Mouse (Mus musculus): ENCODE data around the gene Wipf2. TPM values are rescaled to one million over a fixed set of nuclear protein-coding genes. Genes with fewer than 3 reads are reported as not detected.

Wipf2 gene
- polyA plus RNA-seq, 1 experiment from 2014 or later: 6.3 TPM

DNA sequence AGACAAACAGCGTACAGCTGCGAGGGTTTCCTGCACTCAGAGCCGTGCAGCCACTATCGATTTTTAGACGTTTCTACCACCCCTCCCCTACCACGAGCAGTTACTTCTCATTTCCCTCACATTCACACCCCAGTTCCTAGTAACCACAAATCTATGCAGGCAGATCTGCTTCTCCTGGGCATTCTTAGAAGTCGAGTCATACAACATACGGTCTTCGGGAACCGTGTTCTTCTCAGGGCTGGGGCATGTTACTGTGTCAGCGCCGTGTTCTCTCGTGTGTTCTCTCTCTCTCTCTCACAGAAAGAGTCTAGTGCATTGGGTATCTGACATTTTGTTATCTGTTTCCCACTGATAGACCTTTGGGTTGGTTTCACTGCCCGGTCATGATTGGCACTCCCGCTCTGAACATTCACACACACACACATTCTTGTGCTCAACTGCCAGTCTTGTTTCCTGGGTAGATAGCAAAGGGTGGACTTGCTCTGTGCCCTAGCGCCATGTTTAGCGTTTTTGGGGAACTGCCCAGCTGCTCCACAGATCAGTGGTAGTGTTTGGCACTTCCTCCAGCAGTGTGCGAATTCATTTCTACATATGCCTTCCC, 84.6 kb downstream of the Wipf2 start:
- DNase-seq (ENCODE audit: low spot score) (no peak), ATAC-seq (ENCODE audit: insufficient number of reproducible peaks, low FRiP score, low TSS enrichment, low read depth) (no peak)
- H3K9me3 ChIP-seq (ENCODE audit: control insufficient read depth, low read length): no peaks in the 10 kb centered on the region
- 86% methylated on average over 18 of the region's 18 CpGs for WGBS
- H3K4me1 ChIP-seq (ENCODE audit: control insufficient read depth, insufficient read depth, low read length): peaks cover 43% of the 10 kb centered on the region
- H3K27me3 ChIP-seq (ENCODE audit: control insufficient read depth, insufficient read depth, low read length): no peaks in the 10 kb centered on the region
- no peak overlapping the region for H3K27ac ChIP-seq (replicated peaks; ENCODE audit: low read depth, low read length)
- no peak overlapping the region for H3K4me2 ChIP-seq (ENCODE audit: low read depth, severe bottlenecking)
- H3K9ac ChIP-seq (ENCODE audit: low read length): no peak overlapping the region
- no peak overlapping the region for H3K4me3 ChIP-seq (ENCODE audit: low read depth, low read length)
- H3K36me3 ChIP-seq (ENCODE audit: control insufficient read depth, insufficient read depth, low read length): peaks cover 13% of the 10 kb centered on the region

- no peak for ATAC-seq (ENCODE audit: insufficient number of reproducible peaks, low FRiP score, low TSS enrichment, low read depth)
- no peak overlapping the region for H3K9ac ChIP-seq (ENCODE audit: low read length)
Observed at GRCm38 (mm10) chr11:98949242-98949957, 86.0 kb downstream of the Wipf2 start.

DNA sequence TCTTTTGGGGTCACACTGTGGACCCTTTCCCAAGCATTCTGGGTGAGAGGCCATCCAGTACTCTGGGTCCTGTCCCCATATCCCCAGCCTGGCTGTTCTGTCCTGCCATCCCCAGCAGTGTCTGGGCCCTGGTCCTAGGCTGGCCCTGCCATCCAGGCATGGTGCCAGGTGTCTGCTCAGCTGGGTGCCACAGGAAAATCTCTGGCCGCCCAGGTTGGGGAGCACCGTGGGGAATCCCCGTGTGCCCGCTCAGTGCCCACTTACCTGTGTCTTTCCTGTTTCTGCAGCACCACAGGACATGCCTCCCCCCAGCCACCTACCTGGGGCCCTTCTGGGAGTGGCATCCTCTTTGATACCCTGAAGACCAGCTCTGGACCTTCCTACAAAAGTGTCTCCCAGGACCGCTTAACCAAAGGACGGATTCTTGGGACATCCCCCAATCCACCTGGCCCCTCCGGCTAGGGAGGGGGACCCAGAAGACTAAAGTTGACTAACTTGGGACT, 86.6 kb downstream of the Wipf2 start:
- no peak overlapping the region for H3K4me3 ChIP-seq (ENCODE audit: low read depth, low read length)
- H3K4me2 ChIP-seq (ENCODE audit: low read depth, severe bottlenecking): no peak overlapping the region
- H3K4me1 ChIP-seq (ENCODE audit: control insufficient read depth, insufficient read depth, low read length): peaks cover 42% of the 10 kb centered on the region
- peaks cover 13% of the 10 kb centered on the region for H3K36me3 ChIP-seq (ENCODE audit: control insufficient read depth, insufficient read depth, low read length)
- H3K9me3 ChIP-seq (ENCODE audit: control insufficient read depth, low read length): no peaks in the 10 kb centered on the region
- no peaks in the 10 kb centered on the region for H3K27me3 ChIP-seq (ENCODE audit: control insufficient read depth, insufficient read depth, low read length)
- no peak overlapping the region for H3K9ac ChIP-seq (ENCODE audit: low read length)
- WGBS: 87% methylated on average over 7 of the region's 7 CpGs
- no peak overlapping the region for H3K27ac ChIP-seq (replicated peaks; ENCODE audit: low read depth, low read length)
- no peak for ATAC-seq (ENCODE audit: insufficient number of reproducible peaks, low FRiP score, low TSS enrichment, low read depth)
- DNase-seq (ENCODE audit: low spot score): no peak

More at GRCm38 (mm10) chr11:98949242-98949957, 86.0 kb downstream of the Wipf2 start:
- no peak for DNase-seq (ENCODE audit: low spot score)
- H3K36me3 ChIP-seq (ENCODE audit: control insufficient read depth, insufficient read depth, low read length): peaks cover 13% of the 10 kb centered on the region
- no peaks in the 10 kb centered on the region for H3K27me3 ChIP-seq (ENCODE audit: control insufficient read depth, insufficient read depth, low read length)
- H3K4me1 ChIP-seq (ENCODE audit: control insufficient read depth, insufficient read depth, low read length): peaks cover 42% of the 10 kb centered on the region
- H3K9me3 ChIP-seq (ENCODE audit: control insufficient read depth, low read length): no peaks in the 10 kb centered on the region
- no peak overlapping the region for H3K4me3 ChIP-seq (ENCODE audit: low read depth, low read length)
- no peak overlapping the region for H3K4me2 ChIP-seq (ENCODE audit: low read depth, severe bottlenecking)
- WGBS: 77% methylated on average over 12 of the region's 12 CpGs
- no peak overlapping the region for H3K27ac ChIP-seq (replicated peaks; ENCODE audit: low read depth, low read length)

DNA sequence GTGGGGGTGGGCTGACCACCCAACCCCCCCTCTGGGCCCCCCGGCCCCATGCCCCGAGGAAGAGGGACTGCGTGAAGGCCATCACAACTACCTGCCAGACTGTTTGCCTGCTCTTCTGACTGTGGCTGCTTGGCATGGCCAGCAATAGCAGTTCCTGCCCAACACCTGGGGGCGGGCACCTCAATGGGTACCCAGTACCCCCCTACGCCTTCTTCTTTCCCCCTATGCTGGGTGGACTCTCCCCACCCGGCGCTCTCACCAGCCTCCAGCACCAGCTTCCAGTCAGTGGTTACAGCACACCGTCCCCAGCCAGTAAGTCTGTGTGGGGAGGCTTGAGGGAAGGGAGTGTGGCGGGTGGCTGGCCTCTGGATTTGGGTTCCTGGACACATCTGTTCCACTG, 87.0 kb downstream of the Wipf2 start:
- no peak overlapping the region for H3K4me3 ChIP-seq (ENCODE audit: low read depth, low read length)
- ATAC-seq (ENCODE audit: insufficient number of reproducible peaks, low FRiP score, low TSS enrichment, low read depth) (no peak), DNase-seq (ENCODE audit: low spot score) (no peak)
- no peak overlapping the region for H3K9ac ChIP-seq (ENCODE audit: low read length)
- peaks cover 13% of the 10 kb centered on the region for H3K36me3 ChIP-seq (ENCODE audit: control insufficient read depth, insufficient read depth, low read length)
- H3K9me3 ChIP-seq (ENCODE audit: control insufficient read depth, low read length): no peaks in the 10 kb centered on the region
- peaks cover 42% of the 10 kb centered on the region for H3K4me1 ChIP-seq (ENCODE audit: control insufficient read depth, insufficient read depth, low read length)
- H3K27me3 ChIP-seq (ENCODE audit: control insufficient read depth, insufficient read depth, low read length): no peaks in the 10 kb centered on the region
- 85% methylated on average over 9 of the region's 9 CpGs for WGBS
- no peak overlapping the region for H3K27ac ChIP-seq (replicated peaks; ENCODE audit: low read depth, low read length)
- no peak overlapping the region for H3K4me2 ChIP-seq (ENCODE audit: low read depth, severe bottlenecking)

GRCm38 (mm10) chr11:98951026-98951906, 87.8 kb downstream of the Wipf2 start:
- WGBS: 79% methylated on average over 16 of the region's 16 CpGs
- Histone ChIP-seq H3K9ac (ENCODE audit: low read length) (0 out of 2 replicates have a peak overlapping the region, but pooled peaks have one; percentile 30), H3K4me3 (ENCODE audit: low read depth, low read length) (no peak overlapping the region), H3K4me1 (ENCODE audit: control insufficient read depth, insufficient read depth, low read length) (peaks cover 43% of the 10 kb centered on the region), H3K27ac (replicated peaks; ENCODE audit: low read depth, low read length) (no peak overlapping the region), H3K9me3 (ENCODE audit: control insufficient read depth, low read length) (no peaks in the 10 kb centered on the region), H3K4me2 (ENCODE audit: low read depth, severe bottlenecking) (no peak overlapping the region), H3K36me3 (ENCODE audit: control insufficient read depth, insufficient read depth, low read length) (peaks cover 13% of the 10 kb centered on the region), H3K27me3 (ENCODE audit: control insufficient read depth, insufficient read depth, low read length) (no peaks in the 10 kb centered on the region)
- peak; percentile 19 for DNase-seq (ENCODE audit: low spot score)
- no peak for ATAC-seq (ENCODE audit: insufficient number of reproducible peaks, low FRiP score, low TSS enrichment, low read depth)

GRCm38 (mm10) chr11:98952111-98952510, 88.7 kb downstream of the Wipf2 start:
- peaks cover 43% of the 10 kb centered on the region for H3K4me1 ChIP-seq (ENCODE audit: control insufficient read depth, insufficient read depth, low read length)
- no peak for ATAC-seq (ENCODE audit: insufficient number of reproducible peaks, low FRiP score, low TSS enrichment, low read depth)
- WGBS: 88% methylated on average over 1 of the region's 1 CpGs

DNA sequence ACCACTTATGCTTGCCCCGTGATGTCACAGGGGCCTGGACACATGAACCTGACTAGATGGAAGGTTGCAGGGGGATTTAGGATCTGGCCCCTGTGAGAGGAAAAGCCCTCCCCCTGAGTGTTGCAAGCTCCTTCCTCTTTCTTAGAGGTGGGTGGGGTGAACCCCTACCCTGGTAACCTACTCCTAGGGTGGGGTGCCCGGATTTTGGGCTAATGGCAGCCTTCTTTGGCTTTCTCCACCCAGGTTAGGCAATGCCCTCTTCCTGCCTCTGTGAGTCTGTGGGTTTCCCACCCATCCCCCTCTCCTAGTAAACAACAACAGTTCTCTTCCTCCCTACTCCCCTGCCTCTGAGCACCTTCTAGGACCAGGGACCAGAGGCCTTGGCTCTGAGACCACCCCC, 89.3 kb downstream of the Wipf2 start:
- Histone ChIP-seq H3K36me3 (ENCODE audit: control insufficient read depth, insufficient read depth, low read length) (peaks cover 13% of the 10 kb centered on the region), H3K9me3 (ENCODE audit: control insufficient read depth, low read length) (no peaks in the 10 kb centered on the region), H3K4me3 (ENCODE audit: low read depth, low read length) (no peak overlapping the region), H3K9ac (ENCODE audit: low read length) (no peak overlapping the region), H3K4me1 (ENCODE audit: control insufficient read depth, insufficient read depth, low read length) (peaks cover 41% of the 10 kb centered on the region), H3K27me3 (ENCODE audit: control insufficient read depth, insufficient read depth, low read length) (no peaks in the 10 kb centered on the region), H3K27ac (replicated peaks; ENCODE audit: low read depth, low read length) (no peak overlapping the region), H3K4me2 (ENCODE audit: low read depth, severe bottlenecking) (no peak overlapping the region)
- DNase-seq (ENCODE audit: low spot score) (no peak), ATAC-seq (ENCODE audit: insufficient number of reproducible peaks, low FRiP score, low TSS enrichment, low read depth) (no peak)
- 52% methylated on average over 2 of the region's 2 CpGs for WGBS

More at GRCm38 (mm10) chr11:98952111-98952510, 88.7 kb downstream of the Wipf2 start:
- no peak overlapping the region for H3K4me2 ChIP-seq (ENCODE audit: low read depth, severe bottlenecking)
- peaks cover 13% of the 10 kb centered on the region for H3K36me3 ChIP-seq (ENCODE audit: control insufficient read depth, insufficient read depth, low read length)
- H3K9ac ChIP-seq (ENCODE audit: low read length): no peak overlapping the region
- H3K27me3 ChIP-seq (ENCODE audit: control insufficient read depth, insufficient read depth, low read length): no peaks in the 10 kb centered on the region
- H3K4me3 ChIP-seq (ENCODE audit: low read depth, low read length): no peak overlapping the region
- no peaks in the 10 kb centered on the region for H3K9me3 ChIP-seq (ENCODE audit: control insufficient read depth, low read length)
- no peak for DNase-seq (ENCODE audit: low spot score)
- no peak overlapping the region for H3K27ac ChIP-seq (replicated peaks; ENCODE audit: low read depth, low read length)

GRCm38 (mm10) chr11:98953361-98953760, 89.9 kb downstream of the Wipf2 start:
- no peak overlapping the region for H3K4me3 ChIP-seq (ENCODE audit: low read depth, low read length)
- no peak for DNase-seq (ENCODE audit: low spot score)
- H3K4me1 ChIP-seq (ENCODE audit: control insufficient read depth, insufficient read depth, low read length): peaks cover 41% of the 10 kb centered on the region
- WGBS: 3% methylated on average over 2 of the region's 2 CpGs
- H3K36me3 ChIP-seq (ENCODE audit: control insufficient read depth, insufficient read depth, low read length): peaks cover 13% of the 10 kb centered on the region
- H3K4me2 ChIP-seq (ENCODE audit: low read depth, severe bottlenecking): no peak overlapping the region
- no peak overlapping the region for H3K9ac ChIP-seq (ENCODE audit: low read length)
- ATAC-seq (ENCODE audit: insufficient number of reproducible peaks, low FRiP score, low TSS enrichment, low read depth): no peak
- H3K27me3 ChIP-seq (ENCODE audit: control insufficient read depth, insufficient read depth, low read length): no peaks in the 10 kb centered on the region
- H3K9me3 ChIP-seq (ENCODE audit: control insufficient read depth, low read length): no peaks in the 10 kb centered on the region
- no peak overlapping the region for H3K27ac ChIP-seq (replicated peaks; ENCODE audit: low read depth, low read length)

Measured in limb, embryonic 11.5 days (tissue).